Mouse (Mus musculus): ENCODE data around the gene Galnt7.

Gene Galnt7

DNA sequence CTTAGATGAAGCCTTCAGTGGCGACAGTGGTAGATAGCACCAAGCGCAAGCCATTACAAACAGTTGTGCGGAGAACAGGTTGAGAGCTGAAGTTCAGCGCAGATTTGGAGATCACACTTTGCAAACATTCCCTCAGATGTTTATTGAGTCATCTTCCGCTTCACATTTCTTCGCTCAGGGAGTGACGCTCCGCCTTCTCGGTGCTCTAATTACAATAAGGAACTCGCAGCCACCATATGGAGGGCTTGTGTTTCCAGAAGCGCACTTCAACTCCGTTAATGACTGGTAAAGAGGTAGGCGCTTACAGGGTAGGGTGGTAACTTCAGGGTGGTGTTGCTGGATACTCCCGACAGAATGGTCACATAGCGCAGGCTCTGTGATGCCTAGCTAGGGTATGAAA is 89.1 kb downstream of the Galnt7 start:
- in situ Hi-C loops (cut with MboI; ENCODE audit: low pct_unique_long_range_greater_than_20kb in 1 of 2, low sequenced_read_pairs in 2 of 2, unreplicated experiment in 1 of 2) = no loop called here

DNA sequence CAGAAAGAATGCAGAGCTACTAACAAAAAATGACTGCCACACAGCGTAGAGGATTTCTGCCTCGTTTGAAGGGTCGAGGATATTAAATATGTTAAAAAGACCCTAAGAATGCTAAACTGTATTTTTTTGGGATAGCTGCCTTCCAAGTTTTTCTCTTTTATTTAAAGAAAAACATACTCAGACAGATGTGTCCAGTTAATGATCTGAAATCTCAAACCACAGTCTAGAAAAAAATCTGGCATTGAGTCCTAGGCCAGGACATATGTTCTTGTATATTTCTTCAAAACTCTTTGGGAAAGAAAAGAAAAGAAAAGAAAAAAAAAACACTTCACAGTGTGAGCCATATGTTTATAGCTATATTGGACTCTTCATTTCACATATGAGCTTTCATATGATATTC is 90.1 kb downstream of the Galnt7 start:
- in situ Hi-C loops (cut with MboI; ENCODE audit: low pct_unique_long_range_greater_than_20kb in 1 of 2, low sequenced_read_pairs in 2 of 2, unreplicated experiment in 1 of 2) = no loop called here

DNA sequence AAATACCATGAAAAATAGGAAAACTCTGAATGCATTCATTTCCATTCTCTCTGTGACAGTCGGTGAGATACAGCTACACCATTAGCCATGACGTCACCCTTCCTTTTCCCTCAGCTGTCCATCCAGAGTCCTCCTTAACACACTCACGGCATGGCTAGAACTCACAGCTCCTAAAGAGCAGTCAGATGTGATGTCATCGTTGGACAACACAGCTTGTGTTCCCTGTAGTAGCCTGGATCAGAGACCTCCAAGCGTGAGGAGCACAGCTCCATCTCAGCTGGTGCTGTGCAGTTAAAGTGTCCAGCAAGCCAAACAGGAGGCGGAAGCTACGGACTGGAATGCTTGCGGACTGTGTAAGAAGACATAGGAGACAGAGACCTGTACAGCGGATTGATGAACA is 91.9 kb downstream of the Galnt7 start:
- in situ Hi-C loops (cut with MboI; ENCODE audit: low pct_unique_long_range_greater_than_20kb in 1 of 2, low sequenced_read_pairs in 2 of 2, unreplicated experiment in 1 of 2) = no loop called here

DNA sequence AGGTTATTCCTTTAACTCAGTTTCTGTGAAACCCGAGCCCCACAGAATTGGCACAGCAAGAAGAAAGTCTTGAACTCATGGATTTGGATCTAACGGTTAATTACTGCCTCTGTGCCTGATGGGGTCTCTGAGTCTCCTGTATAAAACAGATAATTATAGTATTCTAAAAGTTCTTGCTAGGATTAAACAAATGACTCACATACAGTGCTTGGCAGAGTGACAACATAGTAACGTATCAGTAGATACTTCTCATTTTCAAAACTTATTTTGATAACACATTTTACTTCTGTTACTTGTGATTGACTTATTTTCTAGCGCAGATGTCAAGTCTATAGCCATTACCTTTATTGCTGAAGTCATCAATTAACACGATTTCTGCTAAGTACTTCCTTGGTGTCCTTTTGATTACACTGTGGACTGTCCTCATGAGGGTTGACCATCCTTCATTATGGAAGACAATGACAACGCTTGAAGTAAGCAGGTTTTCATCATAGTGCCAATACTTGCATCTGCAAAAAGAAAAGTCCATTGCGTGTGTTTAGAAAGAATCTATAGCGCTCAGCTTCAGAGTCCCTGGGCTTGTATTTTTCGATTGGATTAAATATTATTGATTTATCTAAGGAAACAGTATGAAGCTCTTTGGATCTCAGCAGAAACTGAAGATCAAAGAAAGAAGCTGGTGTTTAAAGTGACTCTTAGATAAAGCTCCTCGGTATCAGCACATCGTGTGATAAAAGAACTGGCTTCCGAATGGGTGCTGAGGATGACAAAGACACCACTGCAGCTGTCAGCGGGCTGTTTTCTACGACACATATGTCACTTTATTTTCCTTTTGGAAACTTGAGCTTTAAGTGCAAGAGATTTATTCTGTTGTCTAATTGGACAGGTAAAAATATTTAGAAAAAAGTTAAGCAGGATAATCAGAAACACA is 100.5 kb downstream of the Galnt7 start:
- in situ Hi-C loops (cut with MboI; ENCODE audit: low pct_unique_long_range_greater_than_20kb in 1 of 2, low sequenced_read_pairs in 2 of 2, unreplicated experiment in 1 of 2) = no loop called here

DNA sequence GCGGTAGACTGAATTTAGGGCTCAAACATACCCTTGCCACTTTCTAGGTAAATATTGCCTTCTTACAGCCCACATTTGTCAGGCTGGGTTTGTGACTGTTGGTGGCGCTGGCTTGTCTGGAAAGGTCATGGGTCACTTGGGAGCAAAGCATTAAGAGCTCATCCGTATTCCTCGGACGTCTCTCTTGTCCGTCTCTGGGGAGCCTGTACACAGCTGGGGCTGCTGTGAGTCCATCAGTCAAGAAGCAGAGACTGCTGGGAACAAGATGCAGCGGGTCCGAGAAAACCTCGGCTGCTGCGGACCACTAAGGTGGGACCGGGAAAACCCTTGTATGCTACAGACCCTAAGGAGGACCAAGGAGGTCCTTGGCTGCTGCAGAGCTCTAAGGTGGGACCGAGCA is 105.3 kb downstream of the Galnt7 start:
- in situ Hi-C loops (cut with MboI; ENCODE audit: low pct_unique_long_range_greater_than_20kb in 1 of 2, low sequenced_read_pairs in 2 of 2, unreplicated experiment in 1 of 2) = no loop called here

DNA sequence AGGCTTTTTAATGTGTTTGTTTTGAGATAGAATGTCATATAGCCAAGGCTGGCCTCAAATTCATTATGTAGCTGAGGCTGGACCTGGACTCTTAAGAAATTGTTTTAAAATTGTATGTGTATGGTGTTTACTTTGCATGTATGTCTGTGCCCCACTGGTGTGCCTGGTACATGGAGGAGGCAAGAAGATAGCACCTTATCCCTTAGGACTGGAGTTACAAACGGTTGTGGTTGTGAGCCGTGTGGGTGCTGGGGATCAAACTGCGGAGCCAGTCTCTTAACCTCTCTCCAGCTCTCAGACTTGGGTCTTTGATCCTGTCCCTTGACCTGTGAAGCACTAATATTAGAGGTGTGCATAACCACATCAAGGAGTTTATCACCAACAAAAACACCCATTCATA is 106.0 kb downstream of the Galnt7 start:
- in situ Hi-C loops (cut with MboI; ENCODE audit: low pct_unique_long_range_greater_than_20kb in 1 of 2, low sequenced_read_pairs in 2 of 2, unreplicated experiment in 1 of 2) = no loop called here

DNA sequence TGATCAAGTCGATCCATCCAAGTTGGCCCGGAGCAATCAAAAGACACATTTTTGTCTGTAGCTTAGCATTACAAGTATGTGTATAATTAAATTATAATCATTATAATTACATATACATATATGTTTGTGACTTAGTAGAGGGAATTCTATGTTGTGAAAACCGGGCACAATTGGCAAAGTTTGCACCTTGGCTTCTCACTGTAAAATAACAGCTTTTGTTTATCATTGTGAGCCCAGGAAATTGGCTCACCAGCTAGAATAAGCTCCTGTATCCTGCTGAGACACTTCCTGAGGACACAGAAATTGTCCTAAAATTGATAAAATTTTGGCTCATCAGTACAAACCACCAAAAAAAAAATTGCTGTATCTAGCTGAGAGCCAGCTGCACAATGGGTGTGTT is 106.4 kb downstream of the Galnt7 start:
- in situ Hi-C loops (cut with MboI; ENCODE audit: low pct_unique_long_range_greater_than_20kb in 1 of 2, low sequenced_read_pairs in 2 of 2, unreplicated experiment in 1 of 2) = no loop called here

DNA sequence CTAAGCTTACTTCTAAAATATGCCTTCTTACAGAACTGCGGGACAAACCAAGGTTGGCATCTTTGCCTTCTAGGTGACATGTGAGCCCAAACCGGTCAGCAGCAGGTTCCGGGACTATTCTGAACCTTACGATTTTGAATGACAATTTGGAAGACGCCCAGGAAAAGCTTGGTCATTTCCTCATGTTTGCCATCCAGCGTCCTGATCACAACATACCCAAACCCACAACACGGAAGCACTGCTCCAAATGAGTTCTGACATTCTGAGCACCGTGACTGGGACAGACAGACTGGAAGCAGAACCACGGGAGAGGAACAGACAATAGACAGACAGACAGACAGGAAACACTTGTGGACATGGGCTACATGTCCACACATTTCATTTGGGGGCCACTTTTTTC is 111.4 kb downstream of the Galnt7 start:
- in situ Hi-C loops (cut with MboI; ENCODE audit: low pct_unique_long_range_greater_than_20kb in 1 of 2, low sequenced_read_pairs in 2 of 2, unreplicated experiment in 1 of 2) = loop anchor here in 1 of 2 experiments (5.0 kb wide), 1 partner anchor 256 kb away; no protein-coding TSS in a partner anchor

DNA sequence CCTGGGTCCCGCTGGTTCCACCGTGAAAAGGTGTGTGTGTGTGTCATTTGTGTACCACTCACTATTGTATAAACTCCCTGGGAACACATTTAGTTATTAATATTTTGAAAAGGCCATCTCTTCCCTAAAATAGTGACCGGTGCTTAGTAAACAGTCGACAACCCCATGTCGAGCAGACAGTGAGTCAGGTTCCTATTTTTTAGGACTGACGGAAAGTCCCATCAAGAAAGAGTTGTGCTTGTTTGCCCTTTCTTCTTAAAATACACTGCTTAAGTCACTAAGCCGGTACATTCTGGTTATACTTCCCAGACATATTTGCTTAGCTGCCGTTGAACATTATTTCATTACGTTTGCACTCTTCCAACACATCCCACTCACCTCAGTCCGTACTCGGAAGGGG is 111.9 kb downstream of the Galnt7 start:
- in situ Hi-C loops (cut with MboI; ENCODE audit: low pct_unique_long_range_greater_than_20kb in 1 of 2, low sequenced_read_pairs in 2 of 2, unreplicated experiment in 1 of 2) = loop anchor here in 1 of 2 experiments (5.0 kb wide), 1 partner anchor 256 kb away; no protein-coding TSS in a partner anchor

DNA sequence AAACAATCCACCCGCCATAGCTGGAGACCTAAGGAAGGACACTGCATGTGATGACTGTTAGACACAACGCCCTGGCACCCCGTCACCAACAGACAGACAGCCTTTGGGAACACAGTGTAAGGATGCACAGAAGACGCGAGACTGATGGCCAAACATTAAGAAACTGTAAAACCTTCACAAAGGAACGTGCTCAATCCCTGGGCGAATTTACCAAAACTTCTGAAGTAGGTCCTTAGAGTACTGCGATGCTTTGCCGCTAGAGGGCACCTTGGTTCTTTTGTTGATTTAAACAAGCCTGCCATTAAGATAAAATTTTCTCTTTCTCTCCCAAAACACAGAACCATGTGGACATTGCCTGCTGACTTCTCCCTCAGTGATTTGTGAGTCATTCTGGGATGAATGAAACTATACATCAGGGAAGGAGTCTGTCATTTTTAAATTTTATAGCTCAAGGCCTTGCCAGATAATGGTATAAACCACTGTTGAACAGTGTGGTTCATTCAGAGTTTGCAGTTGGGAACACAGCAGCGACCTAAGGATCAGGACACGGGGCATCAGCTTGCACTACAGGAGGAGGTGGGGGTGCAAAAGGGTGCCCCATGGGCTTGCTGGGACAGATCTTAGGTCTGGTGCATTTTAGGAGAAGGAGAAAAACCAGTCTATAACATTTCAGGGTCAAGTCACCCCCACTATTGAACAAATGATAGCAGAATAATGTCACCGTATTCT is 112.6 kb downstream of the Galnt7 start:
- in situ Hi-C loops (cut with MboI; ENCODE audit: low pct_unique_long_range_greater_than_20kb in 1 of 2, low sequenced_read_pairs in 2 of 2, unreplicated experiment in 1 of 2) = loop anchor here in 1 of 2 experiments (5.0 kb wide), 1 partner anchor 257 kb away; no protein-coding TSS in a partner anchor

DNA sequence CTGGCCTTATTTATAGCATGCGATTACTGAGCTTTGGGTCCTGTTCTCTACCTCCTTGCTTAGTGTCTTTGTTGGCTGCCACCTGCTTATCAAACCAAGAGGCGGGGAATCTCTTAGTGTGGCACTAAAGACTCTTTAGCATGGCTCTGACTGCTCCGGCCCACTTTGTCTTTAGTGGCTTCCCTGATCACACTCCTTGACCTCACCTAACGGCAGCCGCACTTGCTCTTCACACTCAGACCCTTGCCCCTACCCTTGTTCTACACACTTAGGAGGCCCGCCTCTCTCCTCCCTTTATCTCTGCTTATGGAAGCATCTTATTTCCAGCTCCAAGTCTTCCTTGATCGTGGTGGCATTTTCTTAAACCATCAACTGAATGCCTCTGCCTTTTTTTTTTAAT is 114.2 kb downstream of the Galnt7 start:
- in situ Hi-C loops (cut with MboI; ENCODE audit: low pct_unique_long_range_greater_than_20kb in 1 of 2, low sequenced_read_pairs in 2 of 2, unreplicated experiment in 1 of 2) = no loop called here

DNA sequence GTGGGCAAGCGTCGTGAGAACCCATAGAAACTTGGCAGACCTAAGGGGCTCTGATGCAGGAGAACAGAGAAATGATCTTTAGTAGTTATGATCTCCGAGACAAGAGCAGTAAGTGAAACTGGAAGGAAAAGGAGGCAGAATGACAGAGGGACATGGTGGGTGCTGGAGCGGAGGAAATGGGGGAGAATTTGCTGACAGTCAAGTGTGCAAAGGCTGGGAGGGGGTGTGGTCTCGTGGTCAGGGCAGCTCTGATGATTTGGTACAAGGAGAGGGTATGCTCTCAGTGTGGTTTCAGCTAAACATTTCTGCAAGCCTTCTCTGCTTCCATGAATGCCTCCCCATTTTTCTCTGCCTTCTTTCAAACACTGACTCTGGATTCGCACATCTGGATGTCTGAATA is 116.7 kb downstream of the Galnt7 start:
- in situ Hi-C loops (cut with MboI; ENCODE audit: low pct_unique_long_range_greater_than_20kb in 1 of 2, low sequenced_read_pairs in 2 of 2, unreplicated experiment in 1 of 2) = no loop called here

DNA sequence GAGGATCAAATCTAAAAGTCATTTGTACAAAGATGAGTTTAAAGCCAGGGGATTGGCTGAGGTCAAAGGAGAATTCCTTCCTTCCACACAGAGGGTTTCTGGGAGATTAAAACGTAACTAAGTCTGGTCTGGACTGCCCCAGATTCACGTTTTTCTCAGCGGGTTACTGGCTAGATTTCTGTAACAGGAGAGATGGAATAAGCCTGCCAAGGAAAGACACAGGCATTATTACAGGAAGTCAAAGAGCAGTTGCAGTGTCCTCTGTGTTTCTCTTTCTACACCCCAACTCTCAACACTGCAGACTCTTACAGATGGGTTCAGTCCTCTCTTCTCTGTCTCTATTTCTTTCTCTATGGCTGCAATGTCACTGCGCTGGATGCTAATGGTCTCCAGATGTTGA is 118.3 kb downstream of the Galnt7 start:
- in situ Hi-C loops (cut with MboI; ENCODE audit: low pct_unique_long_range_greater_than_20kb in 1 of 2, low sequenced_read_pairs in 2 of 2, unreplicated experiment in 1 of 2) = loop anchor here in 1 of 2 experiments (5.0 kb wide), 1 partner anchor 102 kb away; no protein-coding TSS in a partner anchor

DNA sequence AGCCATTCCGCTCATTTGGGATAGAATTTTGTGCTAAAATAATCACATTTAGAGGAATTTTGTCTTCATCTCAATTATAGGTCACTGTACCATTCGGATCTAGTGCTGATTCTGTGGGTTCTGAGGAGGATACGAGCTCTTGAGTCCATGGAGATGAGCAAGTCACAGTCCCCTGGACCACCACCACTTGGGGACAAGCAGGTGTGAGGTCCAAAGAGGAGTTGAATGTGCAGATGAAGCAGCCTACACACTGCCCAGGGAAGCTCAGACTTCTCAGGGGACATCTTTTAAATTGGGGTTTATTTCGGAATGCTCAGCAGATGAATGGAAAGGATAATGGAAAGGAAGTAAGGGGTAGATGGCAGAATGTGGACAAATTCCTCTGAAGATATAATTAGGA is 119.7 kb downstream of the Galnt7 start:
- in situ Hi-C loops (cut with MboI; ENCODE audit: low pct_unique_long_range_greater_than_20kb in 1 of 2, low sequenced_read_pairs in 2 of 2, unreplicated experiment in 1 of 2) = loop anchor here in 1 of 2 experiments (5.0 kb wide), 1 partner anchor 101 kb away; no protein-coding TSS in a partner anchor

DNA sequence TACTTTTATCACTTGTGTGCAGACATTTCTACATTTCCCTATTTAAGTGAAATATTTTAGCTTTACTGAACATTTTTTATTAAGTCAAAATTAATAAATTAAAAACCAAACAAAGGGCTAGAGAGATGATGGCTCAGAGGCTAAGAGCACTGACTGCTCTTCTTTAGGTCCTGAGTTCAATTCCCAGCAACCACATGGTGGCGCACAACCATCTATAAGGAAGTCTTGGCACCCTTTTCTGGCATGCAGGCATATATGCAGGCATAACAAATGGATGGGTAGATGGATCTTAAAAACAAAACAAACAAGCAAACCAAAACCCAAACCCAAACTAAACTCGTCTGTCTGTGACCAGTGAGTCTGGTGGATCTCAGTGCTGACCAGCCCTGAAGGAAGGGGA is 120.6 kb downstream of the Galnt7 start:
- in situ Hi-C loops (cut with MboI; ENCODE audit: low pct_unique_long_range_greater_than_20kb in 1 of 2, low sequenced_read_pairs in 2 of 2, unreplicated experiment in 1 of 2) = loop anchor here in 1 of 2 experiments (5.0 kb wide), 1 partner anchor 100 kb away; no protein-coding TSS in a partner anchor

DNA sequence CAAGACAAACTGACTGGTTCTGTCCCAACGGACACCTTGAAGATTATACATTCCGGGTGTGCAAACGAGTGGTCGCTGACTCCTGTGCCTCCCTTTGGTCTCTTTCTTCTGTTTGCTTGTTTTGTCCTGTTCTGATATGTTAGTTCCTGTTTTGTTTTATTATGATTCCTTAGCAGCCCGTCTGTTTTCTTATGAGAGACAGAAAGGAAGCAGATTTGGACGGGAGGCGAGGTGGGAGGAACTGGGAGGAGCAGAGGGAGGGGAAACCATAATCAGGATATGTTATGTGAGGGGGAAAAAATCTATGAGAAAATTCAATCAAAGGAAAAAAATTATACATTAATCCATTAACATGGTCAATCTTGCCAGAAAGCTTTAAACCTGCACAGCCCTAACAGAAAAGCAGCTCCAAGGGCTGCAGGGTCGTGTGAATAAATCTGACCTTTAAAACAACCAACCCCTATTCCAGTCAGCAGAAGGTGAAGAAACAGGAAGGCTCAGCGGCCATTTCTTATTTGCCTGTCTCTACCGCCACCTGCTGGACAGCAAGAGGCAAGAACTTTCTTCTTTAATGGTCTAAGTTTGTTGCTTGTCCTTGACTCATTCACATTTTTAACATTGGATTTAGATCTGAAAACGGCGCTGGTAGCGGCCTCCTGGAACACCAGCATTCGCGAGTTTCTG is 122.0 kb downstream of the Galnt7 start:
- in situ Hi-C loops (cut with MboI; ENCODE audit: low pct_unique_long_range_greater_than_20kb in 1 of 2, low sequenced_read_pairs in 2 of 2, unreplicated experiment in 1 of 2) = loop anchor here in 1 of 2 experiments (5.0 kb wide), 1 partner anchor 99 kb away; no protein-coding TSS in a partner anchor

DNA sequence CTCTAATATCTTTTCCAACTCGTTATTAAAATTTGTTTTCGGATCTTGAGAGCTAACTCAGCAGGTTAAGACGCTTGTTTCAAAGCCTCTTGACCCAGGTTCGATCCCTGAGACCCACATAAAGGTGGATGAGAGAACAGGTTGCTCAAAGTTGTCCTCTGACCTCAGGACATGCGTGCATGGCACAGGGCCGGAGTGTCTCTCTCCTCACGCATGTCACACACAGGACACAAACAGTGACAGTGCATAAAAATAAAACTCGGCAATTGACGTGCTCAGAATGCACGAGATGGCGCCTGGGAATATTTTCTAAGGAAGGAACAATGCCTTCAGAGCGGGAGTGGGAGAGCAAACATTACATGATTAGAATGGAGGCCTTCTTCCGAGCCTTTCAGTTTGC is 122.6 kb downstream of the Galnt7 start:
- in situ Hi-C loops (cut with MboI; ENCODE audit: low pct_unique_long_range_greater_than_20kb in 1 of 2, low sequenced_read_pairs in 2 of 2, unreplicated experiment in 1 of 2) = loop anchor here in 1 of 2 experiments (5.0 kb wide), 1 partner anchor 98 kb away; no protein-coding TSS in a partner anchor

DNA sequence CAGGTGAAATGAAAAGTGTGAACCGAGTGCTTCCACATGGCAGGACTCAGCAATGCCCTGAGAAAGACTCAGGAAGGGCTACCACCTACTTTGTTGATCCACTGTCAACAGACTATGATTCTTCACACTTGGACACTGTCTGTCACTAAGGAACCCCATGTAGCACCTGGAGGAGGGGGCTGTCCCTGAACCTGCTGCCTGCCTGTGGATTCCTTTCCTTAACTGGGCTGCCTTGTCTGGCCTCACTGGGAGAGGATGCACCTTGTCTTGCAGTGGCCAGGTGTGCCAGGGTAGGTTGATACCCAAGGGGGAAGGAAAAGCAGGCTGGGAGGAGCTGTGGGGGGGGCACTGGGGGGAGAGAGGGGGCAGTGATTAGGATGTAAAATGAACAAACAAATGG is 124.8 kb downstream of the Galnt7 start:
- in situ Hi-C loops (cut with MboI; ENCODE audit: low pct_unique_long_range_greater_than_20kb in 1 of 2, low sequenced_read_pairs in 2 of 2, unreplicated experiment in 1 of 2) = loop anchor here in 1 of 2 experiments (5.0 to 10.0 kb wide), 2 partner anchors 96 to 203 kb away; partner anchors contain the start of gene Hand2
